Mouse (Mus musculus) lung, postnatal 36 days (tissue): ENCODE measurements at regions not wholly inside any gene's neighbourhood (a gene's known extent, or its start where the extent isn't known, plus 50 kb on each side); places are given as distances from the start of the nearest gene placed in this dataset.

Experiments
- DNase-seq: peaks from one replicate; pipeline ENCODE4 v3.0.0; 2022; ENCODE audit warnings: mixed read lengths

GRCm38 (mm10) chr4:83166867-83167814 is 115.0 kb upstream of the Frem1 start:
- peak; percentile 3 for DNase-seq

DNA sequence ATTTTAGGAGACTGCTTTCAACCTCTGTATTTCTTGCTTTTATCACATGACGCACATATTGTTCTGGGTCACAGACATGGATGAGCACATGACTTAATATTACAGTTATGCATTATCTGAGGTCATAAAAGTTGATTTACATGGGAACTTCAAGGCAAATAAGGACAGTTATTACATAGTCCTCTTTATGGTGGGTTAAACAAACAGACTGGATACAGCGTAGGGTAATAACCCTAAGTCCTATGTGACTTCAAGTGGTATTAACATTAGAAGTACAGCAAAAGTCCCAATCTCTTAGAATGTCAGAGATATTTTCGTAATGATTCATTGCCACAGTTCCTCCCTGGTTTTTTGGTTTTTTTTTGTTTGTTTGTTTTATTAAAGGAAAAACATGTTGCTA is 94.6 kb upstream of the Frem1 start:
- no peak for DNase-seq

GRCm38 (mm10) chr4:83145738-83146217 is 93.6 kb upstream of the Frem1 start:
- DNase-seq, result no peak

DNA sequence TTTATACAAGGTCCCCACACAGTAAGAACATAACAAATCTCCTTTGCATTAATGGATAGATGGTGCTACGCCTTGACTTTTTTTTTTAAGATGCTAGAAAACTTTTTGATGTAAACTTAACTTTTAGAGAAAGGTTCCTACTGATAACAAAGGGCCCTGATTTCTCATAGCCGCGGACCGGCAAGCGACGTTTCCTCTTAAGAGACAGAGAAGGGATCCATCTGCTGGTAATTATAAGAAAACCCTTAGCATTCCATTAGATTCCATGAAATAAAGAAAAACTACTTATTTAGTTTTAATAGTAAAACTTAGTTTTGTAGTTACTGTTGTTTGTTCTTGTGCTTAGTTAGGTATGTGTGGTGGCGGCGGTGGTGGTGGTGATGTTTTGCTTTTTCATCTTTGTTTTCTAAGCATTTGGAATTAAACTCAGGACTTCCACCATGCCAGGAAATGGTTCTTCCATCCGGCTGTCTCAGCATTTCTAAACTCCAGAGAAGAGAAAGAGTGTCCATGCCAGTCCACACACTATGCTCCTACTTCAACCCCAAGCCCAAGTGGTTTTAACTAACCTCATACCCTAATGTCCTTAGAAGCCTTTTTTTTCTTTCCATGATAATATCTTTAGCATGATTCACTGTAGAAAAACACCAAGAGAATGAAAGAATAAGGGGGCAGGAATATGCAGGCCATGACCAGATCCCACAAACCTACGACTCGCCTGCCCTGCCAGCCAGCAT is 92.8 kb upstream of the Frem1 start:
- DNase-seq, result no peak

DNA sequence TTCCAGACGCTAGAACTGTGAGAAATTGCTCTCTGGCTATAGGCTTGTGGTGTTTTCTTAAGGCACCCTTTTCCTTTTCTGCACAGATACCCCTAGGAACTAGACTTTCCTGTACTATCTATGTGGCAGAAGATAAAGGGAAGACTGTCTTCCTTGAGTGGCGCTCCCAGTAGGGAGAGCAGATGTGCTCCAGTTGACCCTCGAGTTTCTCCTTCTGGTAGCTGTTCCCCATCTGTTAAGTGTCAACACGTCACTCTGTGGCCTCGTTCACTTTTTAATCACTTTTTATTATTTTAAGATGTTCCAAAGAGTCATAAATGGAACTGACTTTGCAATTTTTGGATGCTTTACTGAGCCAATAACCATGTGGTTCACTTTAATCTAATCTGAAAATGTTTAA is 89.6 kb upstream of the Frem1 start:
- DNase-seq, result no peak

GRCm38 (mm10) chr4:83122668-83123005 is 70.5 kb upstream of the Frem1 start:
- no peak for DNase-seq

- DNase-seq, result no peak
Observed at GRCm38 (mm10) chr4:83122003-83122667, 70.0 kb upstream of the Frem1 start.

- no peak for DNase-seq
Observed at GRCm38 (mm10) chr4:83108659-83108967, 56.5 kb upstream of the Frem1 start.

DNA sequence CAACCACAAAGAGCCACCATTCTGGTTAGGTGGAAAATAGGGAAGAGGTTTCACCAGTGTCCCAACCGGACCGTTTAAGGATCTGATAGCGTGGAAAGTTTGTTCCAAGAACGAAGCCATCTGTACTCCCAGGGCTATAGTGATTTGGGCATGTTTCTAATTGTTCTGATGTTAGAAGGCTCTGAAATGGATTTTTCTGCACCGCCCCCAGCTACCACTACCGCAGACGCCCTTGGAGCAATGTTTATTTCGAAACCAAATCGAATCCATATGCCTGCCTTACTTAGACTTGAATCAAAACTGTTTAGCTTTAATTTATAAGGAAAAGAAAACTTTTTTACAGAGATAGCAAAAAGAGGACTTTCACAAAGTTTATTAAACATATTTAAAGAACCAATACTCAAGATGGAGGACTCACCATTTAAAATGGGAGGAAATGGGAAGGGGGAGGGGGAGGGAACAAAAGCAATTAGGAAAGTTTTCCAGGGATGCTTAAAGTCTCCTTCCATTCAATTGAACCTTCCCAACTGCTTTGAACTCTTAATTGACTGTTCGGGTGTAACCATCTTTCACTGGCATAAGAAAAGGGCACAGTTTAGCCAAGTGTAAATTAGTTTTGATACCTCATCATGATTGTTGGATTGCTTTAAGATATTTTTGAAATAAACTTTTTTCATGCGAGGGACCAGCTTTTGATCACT is 56.0 kb upstream of the Frem1 start:
- DNase-seq, result no peak

- DNase-seq, result no peak
Observed at GRCm38 (mm10) chr4:83107161-83107560, 55.0 kb upstream of the Frem1 start.

DNA sequence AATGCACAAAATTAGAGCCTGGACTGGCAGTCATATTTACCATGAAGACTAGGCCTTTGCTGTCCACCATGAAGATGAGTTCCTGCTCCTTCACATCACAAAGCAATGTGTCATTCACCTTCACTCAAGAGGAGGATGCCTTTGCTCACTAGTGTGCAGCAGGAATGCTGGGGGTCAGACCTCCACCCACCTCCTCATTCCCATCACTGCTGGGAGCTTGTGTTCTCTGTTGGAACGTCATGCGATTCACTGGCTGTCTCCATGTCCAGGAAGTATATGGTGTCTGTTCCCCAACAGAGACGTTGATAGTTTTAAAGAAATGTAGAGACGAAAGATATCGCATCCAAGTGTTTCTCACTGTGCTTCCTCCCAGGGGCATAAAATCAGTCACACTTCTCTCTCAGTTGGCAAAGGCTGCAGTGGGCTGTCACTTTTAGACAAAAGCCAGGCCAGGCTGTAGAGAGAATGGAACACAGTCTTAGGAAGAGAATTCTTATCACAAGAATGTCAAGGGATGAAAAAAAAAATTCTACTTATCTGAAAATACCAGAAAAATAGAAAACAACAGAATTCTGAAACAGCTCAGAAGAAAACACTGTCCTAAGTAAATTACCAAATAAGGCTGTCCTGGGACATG is 52.0 kb upstream of the Frem1 start:
- no peak for DNase-seq

DNA sequence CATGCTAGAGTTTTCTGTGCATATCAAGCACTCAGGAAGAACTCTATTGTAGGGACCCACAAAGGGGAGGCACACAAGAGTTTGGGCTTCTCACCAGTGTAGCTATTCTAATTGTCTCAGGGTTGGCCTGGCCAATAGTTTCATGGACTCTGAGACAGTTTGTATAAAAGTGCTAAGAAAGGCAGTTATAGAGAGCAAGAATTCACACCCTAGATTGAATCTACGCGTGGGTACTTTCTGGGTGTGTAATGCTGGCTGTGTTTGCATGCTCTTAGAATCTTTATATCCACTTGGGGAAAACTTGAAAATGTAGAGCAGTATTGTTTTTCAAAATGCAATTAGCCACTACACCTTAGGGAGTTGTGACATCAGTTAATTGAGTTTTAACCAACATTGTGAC is 50.8 kb upstream of the Frem1 start:
- no peak for DNase-seq

DNA sequence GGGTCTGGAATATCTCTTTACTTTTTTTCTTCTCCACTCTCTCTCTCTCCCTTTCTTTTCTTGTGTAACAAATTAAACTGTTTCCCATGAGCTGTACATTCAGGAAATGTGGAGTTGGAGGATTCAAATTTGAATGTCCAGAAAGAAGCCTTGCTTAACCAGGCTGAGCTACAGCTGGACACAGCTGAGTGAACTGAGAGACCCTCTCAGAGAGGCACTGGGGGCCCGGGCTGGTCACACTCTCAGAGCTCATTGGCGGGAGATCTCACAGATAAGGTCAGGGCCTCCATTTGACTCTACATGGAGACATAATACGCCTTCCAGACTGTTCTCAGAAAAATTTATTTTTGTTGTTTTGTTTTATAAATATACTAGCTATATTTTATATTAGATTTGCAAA is 49.9 kb upstream of the Frem1 start:
- DNase-seq, result no peak
